Mouse (Mus musculus) embryonic facial prominence, embryonic 15.5 days (tissue): ENCODE results near the gene Gm17606. TPM values are rescaled to one million over a fixed set of nuclear protein-coding genes. Genes with fewer than 3 reads are reported as not detected.
A peak's percentile ranks its signal among the peaks of the same experiment; 100 is the strongest.

Experiments
- ATAC-seq: fragments of 200-750 bp; cut with Nextera tagmentation; 2 replicates; pipeline ENCODE4 v1.8.0; 2017; ENCODE audit warnings: low read depth, moderate TSS enrichment; ENCODE audit not compliant: insufficient number of reproducible peaks, low FRiP score, low TSS enrichment
- H3K27ac ChIP-seq: fragments of 300-500 bp; sonication (generic); replicated peaks from 2 replicates; pipeline ENCODE4 v1.5.1; 2015; ENCODE audit warnings: mild to moderate bottlenecking, inconsistent platforms
- H3K27me3 ChIP-seq: fragments of 300-500 bp; sonication (generic); 2 replicates; pipeline ENCODE4 v1.6.1; 2015; ENCODE audit warnings: inconsistent platforms
- H3K36me3 ChIP-seq: fragments of 300-500 bp; sonication (generic); 2 replicates; pipeline ENCODE4 v1.6.1; 2015; ENCODE audit warnings: mild to moderate bottlenecking, inconsistent platforms
- H3K4me1 ChIP-seq: fragments of 300-500 bp; sonication (generic); 2 replicates; pipeline ENCODE4 v1.6.1; 2015; ENCODE audit warnings: inconsistent platforms
- H3K4me2 ChIP-seq: fragments of 300-500 bp; sonication (generic); replicated peaks from 2 replicates; pipeline ENCODE4 v1.6.1; 2015; ENCODE audit warnings: mild to moderate bottlenecking, inconsistent platforms
- H3K4me3 ChIP-seq: fragments of 300-500 bp; sonication (generic); replicated peaks from 2 replicates; pipeline ENCODE4 v1.5.1; 2015; ENCODE audit warnings: mild to moderate bottlenecking, inconsistent platforms
- H3K9ac ChIP-seq: fragments of 300-500 bp; sonication (generic); 2 replicates; pipeline ENCODE4 v1.6.1; 2015; ENCODE audit warnings: inconsistent platforms
- H3K9me3 ChIP-seq: fragments of 300-500 bp; sonication (generic); replicated peaks from 2 replicates; pipeline ENCODE4 v1.6.1; 2016; ENCODE audit warnings: inconsistent platforms
- WGBS: fragments of 180-500 bp; shearing (Covaris S2); methylation state at CpG from one replicate; pipeline ENCODE4 v1.1.7; 2015; 5-methylcytosine and 5-hydroxymethylcytosine counted together
- polyA plus RNA-seq: library from polyadenylated mRNA; unstranded; fragments of >200 nt; fragmentation: Nextera tagmentation; extraction: Ambion mirVana; gene quantifications from 2 replicates; pipeline ENCODE4 v1.2.1, GENCODE M21; 2015

Gene Gm17606
- polyA plus RNA-seq, 1 experiment from 2014 or later = not detected

DNA sequence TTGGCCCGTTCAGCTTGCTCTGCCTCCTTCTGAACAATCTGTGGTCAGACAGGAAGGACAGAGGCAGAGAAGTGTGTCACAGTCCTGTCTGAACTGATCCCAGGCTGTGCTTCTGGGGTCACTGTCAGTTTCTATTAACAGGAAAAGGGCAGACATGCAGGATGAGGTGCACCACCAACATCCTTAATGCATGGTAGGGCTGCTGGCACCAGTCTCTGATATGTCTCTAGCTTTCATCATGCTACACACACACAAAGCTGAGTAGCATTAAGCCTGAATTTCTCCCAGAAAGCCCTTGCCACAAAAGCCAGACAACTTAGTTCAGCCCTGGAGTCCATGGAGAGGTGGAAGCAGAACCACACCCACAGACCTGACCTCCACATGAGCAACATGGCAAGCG lies 2.3 kb downstream of the Gm17606 start:
- no peak overlapping the region for H3K4me2 ChIP-seq
- WGBS = 88% methylated on average over 2 of the region's 2 CpGs
- H3K4me1 ChIP-seq = peaks cover 23% of the 10 kb centered on the region
- no peak overlapping the region for H3K9ac ChIP-seq
- no peak overlapping the region for H3K27ac ChIP-seq
- peaks cover 62% of the 10 kb centered on the region for H3K36me3 ChIP-seq
- no peaks in the 10 kb centered on the region for H3K9me3 ChIP-seq
- ATAC-seq = no peak
- H3K27me3 ChIP-seq = no peaks in the 10 kb centered on the region
- H3K4me3 ChIP-seq = no peak overlapping the region

DNA sequence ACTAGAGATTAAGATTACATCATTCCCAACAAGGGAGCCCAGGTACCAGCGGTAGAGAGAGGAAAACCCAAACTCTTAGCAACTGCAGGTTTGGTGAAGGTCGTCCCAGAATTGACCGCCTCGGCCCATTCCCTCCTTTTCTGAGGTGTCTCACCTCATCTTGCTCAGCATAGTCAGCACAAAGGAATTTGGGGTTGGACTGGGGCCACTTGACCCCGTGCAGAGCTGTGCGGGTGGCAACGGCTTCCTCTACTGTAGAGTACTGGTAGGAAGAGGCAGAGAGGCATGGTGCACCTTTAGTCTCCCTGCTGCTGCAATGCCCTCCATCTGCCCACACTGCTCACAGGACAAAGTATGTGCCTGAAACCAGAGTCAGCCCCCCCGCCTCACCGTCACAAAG lies 3.5 kb downstream of the Gm17606 start:
- 87% methylated on average over 9 of the region's 9 CpGs for WGBS
- no peak for ATAC-seq
- Histone ChIP-seq H3K36me3 (peaks cover 68% of the 10 kb centered on the region), H3K9me3 (no peaks in the 10 kb centered on the region), H3K27ac (no peak overlapping the region), H3K4me2 (no peak overlapping the region), H3K27me3 (no peaks in the 10 kb centered on the region), H3K4me1 (peaks cover 22% of the 10 kb centered on the region), H3K4me3 (no peak overlapping the region), H3K9ac (no peak overlapping the region)

DNA sequence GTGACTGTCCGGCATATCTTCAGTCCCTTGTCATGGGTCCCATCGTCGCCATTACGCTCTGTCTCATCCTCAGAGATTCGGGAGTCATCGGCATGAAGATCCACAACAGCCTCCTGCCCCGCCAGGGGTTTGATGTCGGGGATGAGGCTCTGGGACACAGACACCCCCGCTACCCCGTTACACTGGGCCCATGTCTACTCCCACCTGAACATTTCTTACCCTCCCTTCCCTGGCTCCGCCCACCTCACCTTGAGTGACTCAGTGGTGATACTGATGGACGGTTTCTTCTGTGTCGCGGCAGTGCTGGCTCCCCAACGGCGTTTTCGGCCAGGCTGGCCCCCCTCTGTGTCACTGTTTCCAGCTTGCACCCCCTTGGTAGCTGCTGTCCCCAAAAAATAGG lies 5.7 kb downstream of the Gm17606 start:
- peaks cover 88% of the 10 kb centered on the region for H3K36me3 ChIP-seq

GRCm38 (mm10) chr14:54646898-54647636 lies 6.3 kb downstream of the Gm17606 start:
- 91% methylated on average over 8 of the region's 8 CpGs for WGBS
- no peak overlapping the region for H3K4me2 ChIP-seq
- no peaks in the 10 kb centered on the region for H3K9me3 ChIP-seq
- peaks cover 92% of the 10 kb centered on the region for H3K36me3 ChIP-seq
- H3K9ac ChIP-seq = no peak overlapping the region
- H3K27me3 ChIP-seq = no peaks in the 10 kb centered on the region
- no peak overlapping the region for H3K4me3 ChIP-seq
- H3K4me1 ChIP-seq = peaks cover 22% of the 10 kb centered on the region
- H3K27ac ChIP-seq = no peak overlapping the region
- ATAC-seq = no peak

More for the DNA sequence above, 5.7 kb downstream of the Gm17606 start:
- no peaks in the 10 kb centered on the region for H3K9me3 ChIP-seq
- H3K4me2 ChIP-seq = no peak overlapping the region
- H3K4me3 ChIP-seq = no peak overlapping the region
- H3K4me1 ChIP-seq = peaks cover 21% of the 10 kb centered on the region
- WGBS = 95% methylated on average over 17 of the region's 17 CpGs
- no peak overlapping the region for H3K27ac ChIP-seq
- H3K27me3 ChIP-seq = no peaks in the 10 kb centered on the region
- no peak for ATAC-seq
- H3K9ac ChIP-seq = no peak overlapping the region

- ATAC-seq = no peak
- Histone ChIP-seq H3K9ac (no peak overlapping the region), H3K27me3 (no peaks in the 10 kb centered on the region), H3K4me2 (no peak overlapping the region), H3K4me1 (peaks cover 30% of the 10 kb centered on the region), H3K27ac (no peak overlapping the region), H3K4me3 (no peak overlapping the region), H3K9me3 (no peaks in the 10 kb centered on the region), H3K36me3 (peaks cover 83% of the 10 kb centered on the region)
- WGBS = 84% methylated on average over 4 of the region's 4 CpGs
Observed at GRCm38 (mm10) chr14:54647900-54648299, 7.1 kb downstream of the Gm17606 start.

GRCm38 (mm10) chr14:54650621-54651454 lies 10.1 kb downstream of the Gm17606 start:
- ATAC-seq = no peak
- no peak overlapping the region for H3K27ac ChIP-seq
- WGBS = 63% methylated on average over 23 of the region's 23 CpGs
- peaks cover 38% of the 10 kb centered on the region for H3K4me1 ChIP-seq
- H3K9ac ChIP-seq = no peak overlapping the region
- peaks cover 65% of the 10 kb centered on the region for H3K36me3 ChIP-seq
- no peaks in the 10 kb centered on the region for H3K9me3 ChIP-seq
- H3K4me2 ChIP-seq = no peak overlapping the region
- no peak overlapping the region for H3K4me3 ChIP-seq
- H3K27me3 ChIP-seq = no peaks in the 10 kb centered on the region

DNA sequence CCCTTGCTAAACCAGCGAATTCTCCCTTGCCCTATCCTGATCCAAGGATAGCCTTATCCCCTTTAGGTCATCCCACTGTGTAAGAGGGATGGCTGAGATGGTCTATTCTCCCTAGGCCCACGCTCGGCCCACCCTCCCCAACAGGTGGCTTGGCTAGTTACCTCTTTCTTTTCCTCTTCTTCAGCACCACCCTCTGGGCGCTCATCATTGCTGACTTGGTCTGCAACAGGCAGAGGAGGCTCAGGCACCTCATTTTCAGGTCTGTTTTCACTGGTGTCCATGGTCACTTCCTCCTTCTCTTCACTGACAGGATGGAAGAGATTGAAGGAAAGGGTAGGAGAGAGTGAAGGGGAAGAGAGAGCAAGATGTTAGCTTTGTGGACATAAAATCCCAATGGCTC lies 10.8 kb downstream of the Gm17606 start:
- H3K27ac ChIP-seq = peak overlapping the region; percentile 39
- peaks cover 38% of the 10 kb centered on the region for H3K4me1 ChIP-seq
- no peaks in the 10 kb centered on the region for H3K9me3 ChIP-seq
- H3K4me3 ChIP-seq = peak overlapping the region; percentile 66; the same call in 1 of the 2 replicates
- no peaks in the 10 kb centered on the region for H3K27me3 ChIP-seq
- WGBS = 66% methylated on average over 4 of the region's 4 CpGs
- H3K9ac ChIP-seq = no peak overlapping the region; the same call in 1 of the 2 replicates
- H3K4me2 ChIP-seq = no peak overlapping the region
- peaks cover 65% of the 10 kb centered on the region for H3K36me3 ChIP-seq
- no peak for ATAC-seq

DNA sequence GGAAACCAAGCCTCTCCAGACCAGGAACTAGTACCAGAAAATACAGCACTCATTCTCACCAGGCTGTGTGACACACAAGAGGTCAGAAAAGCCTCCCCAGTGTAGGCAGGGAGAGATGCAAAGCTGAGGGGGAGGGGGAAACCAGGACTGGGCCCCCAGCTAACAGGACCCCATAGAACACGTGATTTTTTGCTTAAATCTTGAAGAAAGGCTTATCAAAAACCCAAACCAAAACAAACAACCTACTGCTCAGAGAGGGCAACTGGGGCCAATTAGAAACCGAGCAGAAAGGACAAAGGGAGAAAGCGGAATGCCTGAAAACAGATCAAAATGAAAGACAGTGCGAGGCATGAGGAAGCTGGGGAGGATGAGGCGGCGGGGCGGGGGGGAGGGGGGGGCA lies 12.0 kb downstream of the Gm17606 start:
- no peak for ATAC-seq
- Histone ChIP-seq H3K4me2 (peak overlapping the region; percentile 60), H3K4me1 (peaks cover 38% of the 10 kb centered on the region), H3K36me3 (peaks cover 64% of the 10 kb centered on the region), H3K27me3 (no peaks in the 10 kb centered on the region), H3K9me3 (no peaks in the 10 kb centered on the region), H3K27ac (peak overlapping the region; percentile 76; the same call in 1 of the 2 replicates), H3K9ac (peak overlapping the region; percentile 64), H3K4me3 (peak overlapping the region; percentile 66)
- WGBS = under 1% methylated on average over 7 of the region's 7 CpGs

GRCm38 (mm10) chr14:54653496-54653895 lies 12.7 kb downstream of the Gm17606 start:
- H3K27ac ChIP-seq = peak overlapping the region; percentile 76
- H3K9me3 ChIP-seq = no peaks in the 10 kb centered on the region
- peak overlapping the region; percentile 64 for H3K9ac ChIP-seq
- peak overlapping the region; percentile 66 for H3K4me3 ChIP-seq
- H3K36me3 ChIP-seq = peaks cover 64% of the 10 kb centered on the region
- H3K4me2 ChIP-seq = peak overlapping the region; percentile 60
- ATAC-seq = peak; percentile 85
- peaks cover 38% of the 10 kb centered on the region for H3K4me1 ChIP-seq
- under 1% methylated on average over 12 of the region's 12 CpGs for WGBS
- no peaks in the 10 kb centered on the region for H3K27me3 ChIP-seq

DNA sequence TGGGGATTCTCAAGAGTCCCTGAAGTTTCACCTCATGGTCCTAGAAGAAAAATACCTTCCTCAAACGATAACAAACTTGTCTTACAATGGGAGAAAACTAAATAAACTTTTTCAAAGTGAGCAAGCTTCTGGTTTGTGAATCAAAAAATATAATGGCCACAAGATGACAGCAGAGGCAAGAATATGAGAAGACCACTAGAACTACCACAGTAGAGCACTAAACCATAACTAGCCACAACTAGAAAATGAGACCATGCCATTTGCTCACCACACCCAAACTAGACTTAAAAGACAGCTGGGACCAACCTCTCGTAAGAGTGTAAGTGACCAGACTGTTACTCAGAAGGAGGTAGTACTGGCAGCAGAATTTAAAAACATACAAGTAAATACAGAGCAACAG lies 19.3 kb downstream of the Gm17606 start:
- Histone ChIP-seq H3K9me3 (no peaks in the 10 kb centered on the region), H3K4me3 (no peak overlapping the region), H3K4me1 (no peaks in the 10 kb centered on the region), H3K36me3 (peaks cover 95% of the 10 kb centered on the region), H3K27me3 (no peaks in the 10 kb centered on the region), H3K4me2 (no peak overlapping the region), H3K9ac (no peak overlapping the region), H3K27ac (no peak overlapping the region)
- 86% methylated on average over 2 of the region's 2 CpGs for WGBS
- ATAC-seq = no peak

- H3K4me2 ChIP-seq = no peak overlapping the region
- no peak for ATAC-seq
- H3K4me3 ChIP-seq = no peak overlapping the region
- H3K27me3 ChIP-seq = no peaks in the 10 kb centered on the region
- H3K36me3 ChIP-seq = peaks cover 92% of the 10 kb centered on the region
- H3K27ac ChIP-seq = no peak overlapping the region
- WGBS = 92% methylated on average over 10 of the region's 10 CpGs
- no peak overlapping the region for H3K9ac ChIP-seq
- H3K9me3 ChIP-seq = no peaks in the 10 kb centered on the region
- no peaks in the 10 kb centered on the region for H3K4me1 ChIP-seq
Observed at GRCm38 (mm10) chr14:54664477-54665222, 23.9 kb downstream of the Gm17606 start.
